Mouse (Mus musculus) lung, postnatal 25 days (tissue): ENCODE results near the gene Ercc2.

Experiments
- DNase-seq: peaks from one replicate; pipeline ENCODE4 v3.0.0; 2022; ENCODE audit warnings: low spot score

Gene Ercc2

GRCm38 (mm10) chr7:19359892-19360641 lies 21.7 kb upstream of the Ercc2 start:
- DNase-seq = peak; percentile 79

GRCm38 (mm10) chr7:19360944-19361343 lies 20.9 kb upstream of the Ercc2 start:
- DNase-seq = peak; percentile 96

GRCm38 (mm10) chr7:19361720-19362119 lies 20.1 kb upstream of the Ercc2 start:
- DNase-seq = peak; percentile 82

GRCm38 (mm10) chr7:19362276-19362675 lies 19.5 kb upstream of the Ercc2 start:
- DNase-seq = no peak

- peak; percentile 82 for DNase-seq
These were observed 17.9 kb upstream of the Ercc2 start for GRCm38 (mm10) chr7:19363881-19364280.

GRCm38 (mm10) chr7:19365376-19365775 lies 16.4 kb upstream of the Ercc2 start:
- no peak for DNase-seq

- no peak for DNase-seq
These were observed 13.4 kb upstream of the Ercc2 start for GRCm38 (mm10) chr7:19368380-19368779.

- no peak for DNase-seq
These were observed 11.9 kb upstream of the Ercc2 start for GRCm38 (mm10) chr7:19369823-19370425.

GRCm38 (mm10) chr7:19373367-19373766 lies 8.4 kb upstream of the Ercc2 start:
- DNase-seq = no peak

GRCm38 (mm10) chr7:19375368-19375767 lies 6.4 kb upstream of the Ercc2 start:
- no peak for DNase-seq

GRCm38 (mm10) chr7:19376019-19376418 lies 5.8 kb upstream of the Ercc2 start:
- DNase-seq = no peak

GRCm38 (mm10) chr7:19378049-19378448 lies 3.8 kb upstream of the Ercc2 start:
- no peak for DNase-seq

- DNase-seq = no peak
These were observed 344 bp downstream of the Ercc2 start for GRCm38 (mm10) chr7:19382166-19382541.

- no peak for DNase-seq
These were observed 1.9 kb downstream of the Ercc2 start for GRCm38 (mm10) chr7:19383708-19384107.

GRCm38 (mm10) chr7:19388699-19389413 lies 7.0 kb downstream of the Ercc2 start:
- no peak for DNase-seq

GRCm38 (mm10) chr7:19394484-19394883 lies 12.7 kb downstream of the Ercc2 start:
- DNase-seq = no peak

GRCm38 (mm10) chr7:19399496-19400280 lies 17.9 kb downstream of the Ercc2 start:
- peak; percentile 70 for DNase-seq

GRCm38 (mm10) chr7:19400946-19401345 lies 19.1 kb downstream of the Ercc2 start:
- no peak for DNase-seq

GRCm38 (mm10) chr7:19402535-19403112 lies 20.8 kb downstream of the Ercc2 start:
- no peak for DNase-seq

- DNase-seq = peak; percentile 84
These were observed 22.0 kb downstream of the Ercc2 start, which contains the start of gene Klc3 for GRCm38 (mm10) chr7:19403731-19404296. Gene Klc3 (minus strand): TSS chr7:19404104.

GRCm38 (mm10) chr7:19404476-19404875 lies 22.7 kb downstream of the Ercc2 start, which contains the start of gene Ckm:
Gene Ckm (plus strand): TSS chr7:19404776.
- no peak for DNase-seq
